Mouse (Mus musculus) hematopoietic stem cell, adult 5-6 weeks (primary cell): ENCODE results near the gene Cd83. TPM values are rescaled to one million over a fixed set of nuclear protein-coding genes. Genes with fewer than 3 reads are reported as not detected.

Experiments used
- ATAC-seq, 2 experiments: fragments of 125-278 bp in 1 of 2; replicated peaks in 1 of 2; 2 replicates each; pipeline ENCODE4 v1.8.0; 2016 to 2017; ENCODE audit warnings: inconsistent platforms in 2 of 2, mild to moderate bottlenecking in 2 of 2, moderate number of reproducible peaks in 2 of 2, low read depth in 1 of 2, moderate TSS enrichment in 1 of 2; ENCODE audit not compliant: low FRiP score in 2 of 2, poor library complexity in 2 of 2, severe bottlenecking in 2 of 2, insufficient read depth in 1 of 2, low TSS enrichment in 1 of 2
- total RNA-seq: library from RNA; stranded (forward); fragments of 172-1452, 232-1000 nt; gene quantifications from 2 replicates; pipeline ENCODE4 v1.2.3, GENCODE M21; 2017

Gene Cd83
- total RNA-seq, 1 experiment from 2014 or later = 2.7 TPM

DNA sequence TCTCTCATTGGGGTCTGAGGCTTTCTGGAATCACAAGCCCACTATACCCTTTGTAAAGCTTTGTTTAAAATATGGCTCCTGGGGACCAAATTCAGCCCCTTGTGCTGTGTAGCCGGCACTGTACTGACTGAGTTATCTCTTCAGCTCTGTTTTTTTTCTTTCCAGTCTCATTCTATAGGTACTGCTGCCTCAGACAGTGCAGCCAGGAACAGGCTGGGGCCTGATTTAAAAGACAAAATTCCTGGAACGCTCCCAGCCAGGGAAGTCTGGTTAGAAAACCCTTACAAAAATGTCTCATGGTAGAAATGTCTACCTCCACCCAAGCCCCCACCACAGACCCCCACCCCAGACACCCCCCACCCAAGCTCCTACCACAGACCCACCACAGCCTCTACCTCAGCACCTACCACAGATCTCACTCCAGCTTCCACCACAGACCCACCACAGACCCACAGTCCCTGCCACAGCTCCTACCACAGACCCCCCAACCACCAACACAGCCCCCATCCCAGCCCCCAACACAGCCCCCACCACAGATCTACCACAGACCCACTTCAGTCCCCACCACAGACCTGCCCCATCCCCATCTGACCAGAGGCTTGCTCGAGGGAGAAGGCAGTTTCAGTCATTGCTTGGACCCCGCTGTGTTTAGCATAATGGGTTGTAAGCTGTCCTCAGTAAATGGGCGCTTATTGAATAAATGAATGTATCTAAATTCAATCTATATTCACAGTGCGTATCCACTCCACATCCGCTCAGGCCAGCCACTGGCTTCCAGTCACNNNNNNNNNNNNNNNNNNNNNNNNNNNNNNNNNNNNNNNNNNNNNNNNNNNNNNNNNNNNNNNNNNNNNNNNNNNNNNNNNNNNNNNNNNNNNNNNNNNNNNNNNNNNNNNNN is 17.5 kb upstream of the Cd83 start:
- no peak for ATAC-seq

- no peak for ATAC-seq
Observed at GRCm38 (mm10) chr13:43773020-43773419, 11.6 kb upstream of the Cd83 start.

- ATAC-seq = 0 out of 4 replicates have a peak, but pooled peaks of 1 of the 2 experiments have one; percentile 3
Observed at GRCm38 (mm10) chr13:43773965-43774566, 10.5 kb upstream of the Cd83 start.

DNA sequence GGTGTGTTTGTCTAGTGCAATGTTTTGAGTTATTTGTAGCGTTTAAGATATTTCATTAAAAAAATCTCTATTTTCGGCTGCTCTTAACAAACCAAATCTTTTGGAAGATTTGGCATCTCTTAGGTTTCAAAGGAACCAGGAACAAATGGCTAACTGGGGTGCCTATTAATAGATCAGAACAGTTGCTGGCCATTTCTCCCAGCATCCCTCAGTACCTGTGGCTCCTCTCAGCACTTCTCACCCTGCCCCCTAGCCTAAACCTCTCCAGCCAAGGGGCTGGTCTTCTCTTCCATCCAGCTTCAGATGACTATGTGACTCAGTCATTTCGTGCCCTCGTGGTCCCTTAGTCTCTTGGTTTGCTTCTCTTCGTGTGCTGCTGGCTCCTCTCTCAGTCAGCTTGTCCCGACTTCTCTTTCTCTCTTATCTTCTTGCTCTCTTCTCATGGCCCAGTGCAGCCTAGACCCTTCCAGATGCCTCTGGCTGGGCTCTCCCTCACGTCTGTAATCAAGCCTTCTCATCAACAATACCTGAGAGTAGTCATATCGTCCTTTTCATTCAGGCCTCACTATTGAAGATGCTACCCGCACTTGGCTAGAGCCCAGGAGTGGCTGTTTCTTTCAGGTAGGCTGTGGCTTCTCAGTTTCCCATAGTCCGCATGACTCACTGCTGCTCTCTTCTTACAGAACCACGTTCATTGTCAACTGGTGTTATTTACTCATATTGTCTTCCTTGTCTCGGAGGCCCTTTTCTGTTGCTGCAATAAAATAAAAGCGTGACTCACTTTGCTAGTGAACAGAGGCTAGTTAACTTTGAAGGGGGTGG is 9.8 kb upstream of the Cd83 start:
- ATAC-seq = no peak

DNA sequence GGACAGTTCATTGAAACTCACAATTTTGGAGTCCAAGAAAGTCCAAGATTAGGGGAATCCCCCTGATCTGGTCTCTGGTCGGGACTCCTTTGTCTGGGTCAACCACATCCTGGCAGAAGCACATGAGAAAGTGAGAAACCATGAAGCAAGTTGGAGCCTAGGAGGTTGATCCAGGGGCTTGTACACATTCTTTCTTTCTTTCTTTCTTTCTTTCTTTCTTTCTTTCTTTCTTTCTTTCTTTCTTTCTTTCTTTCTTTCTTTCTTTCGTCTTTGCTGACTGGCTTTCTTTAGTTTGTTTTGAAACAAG is 9.2 kb upstream of the Cd83 start:
- no peak for ATAC-seq

- ATAC-seq = no peak; a peak in 1 of 4 replicates
Observed at GRCm38 (mm10) chr13:43777321-43778002, 7.1 kb upstream of the Cd83 start.

DNA sequence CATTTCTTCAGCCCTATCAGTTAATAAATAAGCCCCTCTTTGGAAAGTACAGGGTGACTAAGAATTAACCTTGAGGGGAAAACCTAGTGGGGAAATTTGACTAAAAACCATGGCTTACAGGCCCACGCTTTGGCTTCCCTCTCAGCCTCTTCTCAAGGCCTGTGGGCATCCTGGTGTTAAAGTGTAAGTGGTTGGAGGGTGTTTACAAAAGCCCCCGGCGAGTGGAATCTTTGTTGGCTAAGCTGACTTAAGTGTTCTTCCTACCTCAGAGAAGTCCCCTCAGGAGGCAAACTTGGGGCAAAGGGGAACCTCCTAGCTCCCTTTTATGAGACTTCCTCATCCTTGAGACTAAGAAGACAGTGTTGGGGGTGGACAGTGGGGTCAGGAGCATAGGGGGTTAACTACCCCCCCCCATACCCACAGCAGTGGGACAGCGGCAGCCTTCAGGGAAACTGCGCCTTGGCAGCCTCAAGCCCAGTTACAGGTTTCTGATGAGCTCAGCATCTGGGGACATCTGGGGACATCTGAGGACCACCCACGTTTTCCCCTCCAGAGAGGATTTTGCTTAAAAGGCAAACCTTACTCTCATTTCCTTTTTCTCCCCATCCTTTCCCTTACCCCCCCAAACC is 6.4 kb upstream of the Cd83 start:
- ATAC-seq = 0 out of 4 replicates have a peak, but pooled peaks of 1 of the 2 experiments have one; percentile 20

DNA sequence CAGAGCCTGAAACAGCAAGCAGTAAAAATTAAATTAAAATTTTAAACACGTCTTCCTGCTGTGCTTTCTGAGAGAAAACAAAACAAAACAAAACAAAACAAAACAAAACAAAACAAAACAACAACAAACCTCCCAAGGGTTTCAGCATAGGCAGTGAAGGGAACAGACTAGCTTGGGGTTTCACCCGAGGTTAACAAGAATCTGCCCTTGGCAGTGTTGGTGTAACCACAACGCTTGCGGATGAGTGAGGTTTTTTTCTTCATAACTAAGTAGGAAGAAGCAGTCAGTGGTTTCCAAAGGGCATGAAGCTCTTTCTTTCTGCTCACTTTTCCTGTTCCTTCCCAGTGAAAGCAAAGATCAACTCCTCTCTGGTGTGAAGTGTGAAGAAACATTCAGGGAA is 5.6 kb upstream of the Cd83 start:
- no peak; a peak in 1 of 4 replicates for ATAC-seq

DNA sequence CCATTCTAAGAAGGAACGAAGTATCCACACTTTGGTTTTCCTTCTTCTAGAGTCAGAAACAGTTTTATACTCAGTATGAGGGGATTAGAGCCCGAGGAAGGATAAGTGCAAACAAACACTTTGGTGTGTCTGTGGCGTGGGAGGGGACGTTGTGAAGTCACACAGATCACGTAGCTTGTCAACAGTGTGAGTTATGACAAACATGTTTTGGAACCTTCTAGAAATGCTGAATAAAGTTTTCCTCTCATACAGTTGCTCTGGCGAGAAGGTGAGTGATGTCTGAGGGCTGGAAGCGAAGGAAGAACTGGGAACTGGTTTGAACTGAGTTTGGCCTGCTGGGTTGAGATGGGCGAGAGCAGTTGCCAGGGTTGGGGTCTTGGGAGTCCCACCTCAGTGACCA is 4.5 kb upstream of the Cd83 start:
- no peak for ATAC-seq

DNA sequence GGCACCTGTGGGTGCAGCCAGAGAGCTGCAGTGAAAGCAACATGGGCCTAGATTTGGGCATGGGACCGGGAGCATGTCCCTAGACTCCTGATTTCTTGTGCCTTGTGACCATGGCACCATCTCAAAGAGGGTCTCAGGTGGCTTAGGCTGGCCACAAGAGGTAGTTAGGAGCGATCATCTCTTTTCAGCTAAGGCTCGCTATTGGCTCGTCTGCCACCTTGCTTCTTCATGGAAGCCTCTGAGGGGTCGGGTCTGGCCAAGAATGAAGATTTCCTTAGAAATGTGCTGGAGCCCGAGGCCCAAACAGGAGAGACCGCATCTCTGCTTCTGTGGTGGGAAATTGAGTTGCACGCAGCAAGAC is 1.1 kb downstream of the Cd83 start:
- ATAC-seq = no peak

- no peak for ATAC-seq
Observed at GRCm38 (mm10) chr13:43786171-43786795, 1.7 kb downstream of the Cd83 start.

DNA sequence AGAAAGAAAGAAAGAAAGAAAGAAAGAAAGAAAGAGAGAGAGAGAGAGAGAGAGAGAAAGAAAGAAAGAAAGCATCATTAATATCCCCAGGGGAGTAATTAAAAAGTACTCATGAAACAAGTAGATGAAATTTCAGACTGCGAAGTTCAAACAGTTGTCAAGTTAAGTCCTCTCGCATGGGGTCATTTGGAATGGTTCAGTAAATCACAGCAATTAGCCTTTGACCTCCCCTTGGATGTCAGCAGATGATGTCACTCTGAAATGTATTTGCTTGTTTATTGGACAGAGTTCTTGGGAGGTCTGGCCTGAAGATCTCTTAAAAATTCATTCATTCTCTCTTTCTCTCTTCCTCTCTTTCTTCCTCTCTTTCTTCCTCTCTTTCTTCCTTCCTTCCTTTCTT is 2.7 kb downstream of the Cd83 start:
- no peak for ATAC-seq

- ATAC-seq = no peak
Observed at GRCm38 (mm10) chr13:43788071-43788470, 3.5 kb downstream of the Cd83 start.

GRCm38 (mm10) chr13:43788983-43789645 is 4.5 kb downstream of the Cd83 start:
- peak; percentile 50 to 61; a peak in 3 of 4 replicates for ATAC-seq

- no peak for ATAC-seq
Observed at GRCm38 (mm10) chr13:43790229-43791001, 5.8 kb downstream of the Cd83 start.

DNA sequence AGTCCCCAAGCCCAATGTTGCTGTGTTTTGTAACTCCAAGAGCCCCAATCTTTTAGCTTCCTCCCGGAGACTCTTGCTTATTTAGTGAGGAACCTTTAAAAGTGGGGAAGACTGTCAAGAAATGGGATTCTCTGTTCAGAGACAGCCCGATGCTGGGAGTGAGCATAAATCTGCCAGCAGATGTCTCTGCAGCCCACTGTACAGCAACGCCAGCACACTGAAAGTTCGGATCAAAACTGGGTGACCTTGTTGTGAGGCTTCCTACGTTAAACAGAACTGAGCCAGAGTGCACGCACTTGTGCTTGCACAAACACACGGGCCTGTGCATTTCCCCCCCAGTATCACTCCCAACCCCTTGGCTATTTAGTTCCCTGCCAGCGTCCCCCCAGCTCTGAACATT is 10.8 kb downstream of the Cd83 start:
- no peak for ATAC-seq
